Mouse (Mus musculus) embryonic facial prominence, embryonic 13.5 days (tissue): ENCODE results near the gene Cldn4. TPM values are rescaled to one million over a fixed set of nuclear protein-coding genes. Genes with fewer than 3 reads are reported as not detected.
"Not testable (repeated sequence)": the region's sequence is repeated elsewhere in the genome, so short reads cannot be mapped to it uniquely, and the experiment has no call there.

Experiments used
- ATAC-seq: fragments of 200-750 bp; cut with Nextera tagmentation; 2 replicates; pipeline ENCODE4 v1.8.0; 2017; ENCODE audit warnings: low read depth; ENCODE audit not compliant: insufficient number of reproducible peaks, insufficient read depth, low FRiP score, low TSS enrichment
- H3K27ac ChIP-seq: fragments of 300-500 bp; sonication (generic); 2 replicates; pipeline ENCODE4 v1.5.1; 2015; ENCODE audit warnings: moderate library complexity, mild to moderate bottlenecking, inconsistent platforms
- H3K27me3 ChIP-seq: fragments of 300-500 bp; sonication (generic); 2 replicates; pipeline ENCODE4 v1.6.1; 2015; ENCODE audit warnings: mild to moderate bottlenecking, inconsistent platforms
- H3K36me3 ChIP-seq: fragments of 300-500 bp; sonication (generic); 2 replicates; pipeline ENCODE4 v1.6.1; 2015; ENCODE audit warnings: mild to moderate bottlenecking, inconsistent platforms
- H3K4me1 ChIP-seq: fragments of 300-500 bp; sonication (generic); 2 replicates; pipeline ENCODE4 v1.6.1; 2015; ENCODE audit warnings: inconsistent platforms
- H3K4me2 ChIP-seq: fragments of 300-500 bp; sonication (generic); 2 replicates; pipeline ENCODE4 v1.6.1; 2015; ENCODE audit warnings: moderate library complexity, mild to moderate bottlenecking, inconsistent platforms
- H3K4me3 ChIP-seq: fragments of 300-500 bp; sonication (generic); 2 replicates; pipeline ENCODE4 v1.5.1; 2015; ENCODE audit warnings: mild to moderate bottlenecking, inconsistent platforms
- H3K9ac ChIP-seq: fragments of 300-500 bp; sonication (generic); 2 replicates; pipeline ENCODE4 v1.6.1; 2015; ENCODE audit warnings: mild to moderate bottlenecking, inconsistent platforms
- H3K9me3 ChIP-seq: fragments of 300-500 bp; sonication (generic); 2 replicates; pipeline ENCODE4 v1.6.1; 2016; ENCODE audit warnings: inconsistent platforms
- WGBS: fragments of 180-500 bp; shearing (Covaris S2); methylation state at CpG from one replicate; pipeline ENCODE4 v1.1.7; 2015; ENCODE audit warnings: mixed read lengths; 5-methylcytosine and 5-hydroxymethylcytosine counted together
- polyA plus RNA-seq: library from polyadenylated mRNA; unstranded; fragments of >200 nt; fragmentation: Nextera tagmentation; extraction: Ambion mirVana; gene quantifications from 2 replicates; pipeline ENCODE4 v1.2.1, GENCODE M21; 2015

Gene Cldn4
- polyA plus RNA-seq, 1 experiment from 2014 or later = 22.9 TPM

DNA sequence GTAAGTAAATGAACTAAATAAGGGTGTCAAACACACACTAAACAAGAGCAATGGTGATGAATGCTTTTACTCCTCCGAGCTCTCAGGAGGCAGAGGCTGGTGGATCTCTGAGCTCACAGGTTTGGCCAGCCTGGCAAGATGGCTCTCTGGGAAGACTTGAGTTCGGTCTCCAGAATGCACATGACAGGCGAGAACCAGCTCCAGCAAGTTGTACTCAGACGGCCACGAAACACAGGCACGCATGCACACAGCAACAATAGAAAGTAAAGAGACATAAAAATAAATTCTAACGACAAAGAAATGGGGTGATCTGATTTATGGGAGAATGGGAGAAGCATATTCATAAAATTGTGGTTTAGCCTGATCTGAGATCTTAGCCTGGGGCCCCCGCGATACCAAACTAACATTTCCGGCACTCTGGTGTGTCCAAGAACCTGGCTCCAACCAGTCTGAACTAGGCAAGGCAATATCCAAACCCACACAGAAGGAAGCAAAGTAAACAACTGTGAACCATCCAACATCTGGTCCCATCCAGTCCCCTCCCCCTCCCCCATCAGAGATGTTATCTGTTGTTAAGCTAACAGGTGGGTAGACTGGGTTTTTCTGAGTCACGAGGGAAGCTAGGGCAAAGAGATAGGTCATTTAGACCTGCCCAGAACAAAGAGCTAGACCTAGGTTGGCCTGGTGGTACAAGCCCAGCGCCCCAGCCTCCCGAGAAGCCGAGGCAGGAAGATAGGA lies 5.1 kb downstream of the Cldn4 start:
- H3K36me3 ChIP-seq = no peaks in the 10 kb centered on the region
- H3K9me3 ChIP-seq = no peaks in the 10 kb centered on the region
- H3K4me3 ChIP-seq = no peak overlapping the region
- 72% methylated on average over 14 of the region's 14 CpGs for WGBS
- peaks cover 31% of the 10 kb centered on the region for H3K27me3 ChIP-seq
- no peak overlapping the region for H3K9ac ChIP-seq
- H3K27ac ChIP-seq = peak overlapping the region; percentile 5; the same call in 1 of the 2 replicates
- no peak for ATAC-seq
- no peak overlapping the region for H3K4me2 ChIP-seq
- peaks cover 12% of the 10 kb centered on the region for H3K4me1 ChIP-seq

DNA sequence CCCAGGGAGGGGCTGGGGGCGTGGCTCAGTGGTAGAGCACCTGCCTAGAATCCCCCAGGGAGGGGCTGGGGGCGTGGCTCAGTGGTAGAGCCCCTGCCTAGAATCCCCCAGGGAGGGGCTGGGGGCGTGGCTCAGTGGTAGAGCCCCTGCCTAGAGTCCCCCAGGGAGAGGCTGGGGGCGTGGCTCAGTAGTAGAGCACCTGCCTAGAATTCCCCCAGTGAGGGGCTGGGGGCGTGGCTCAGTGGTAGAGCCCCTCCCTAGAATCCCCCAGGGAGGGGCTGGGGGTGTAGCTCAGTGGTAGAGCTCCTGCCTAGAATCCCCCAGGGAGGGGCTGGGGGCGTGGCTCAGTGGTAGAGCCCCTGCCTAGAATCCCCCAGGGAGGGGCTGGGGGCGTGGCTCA lies 7.2 kb downstream of the Cldn4 start:
- not testable (repeated sequence) for H3K4me1 ChIP-seq, H3K9me3 ChIP-seq, H3K4me2 ChIP-seq, H3K4me3 ChIP-seq, ATAC-seq, H3K27ac ChIP-seq, H3K9ac ChIP-seq
- Histone ChIP-seq H3K27me3 (peaks cover 10% of the 10 kb centered on the region), H3K36me3 (peaks cover 16% of the 10 kb centered on the region; the same call in 1 of the 2 replicates)
- 83% methylated on average over 2 of the region's 7 CpGs for WGBS

DNA sequence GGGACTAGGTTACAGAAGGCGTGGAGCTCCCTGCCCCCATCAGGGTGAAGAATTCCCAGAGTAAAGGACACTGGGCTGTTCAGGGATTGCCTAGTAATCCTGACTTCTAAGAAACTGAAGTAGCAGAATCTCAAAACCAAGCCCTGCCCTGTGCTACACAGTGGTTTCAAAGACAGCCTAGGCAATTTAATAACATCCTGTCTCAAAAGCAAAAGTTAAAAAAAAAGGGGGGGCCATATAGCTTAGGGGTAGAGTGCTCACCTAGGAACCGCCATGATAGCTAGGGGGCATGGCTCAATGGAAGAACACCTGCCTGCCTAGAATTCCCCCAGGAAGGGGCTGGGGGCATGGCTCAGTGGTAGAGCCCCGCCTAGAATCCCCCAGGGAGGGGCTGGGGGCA lies 7.7 kb downstream of the Cldn4 start:
- no peak overlapping the region for H3K9ac ChIP-seq
- 60% methylated on average over 3 of the region's 3 CpGs for WGBS
- no peak overlapping the region for H3K4me2 ChIP-seq
- peaks cover 4% of the 10 kb centered on the region; the same call in 1 of the 2 replicates for H3K4me1 ChIP-seq
- no peak overlapping the region for H3K4me3 ChIP-seq
- no peaks in the 10 kb centered on the region for H3K9me3 ChIP-seq
- H3K27ac ChIP-seq = no peak overlapping the region
- H3K27me3 ChIP-seq = peaks cover 5% of the 10 kb centered on the region
- ATAC-seq = no peak
- peaks cover 20% of the 10 kb centered on the region for H3K36me3 ChIP-seq

DNA sequence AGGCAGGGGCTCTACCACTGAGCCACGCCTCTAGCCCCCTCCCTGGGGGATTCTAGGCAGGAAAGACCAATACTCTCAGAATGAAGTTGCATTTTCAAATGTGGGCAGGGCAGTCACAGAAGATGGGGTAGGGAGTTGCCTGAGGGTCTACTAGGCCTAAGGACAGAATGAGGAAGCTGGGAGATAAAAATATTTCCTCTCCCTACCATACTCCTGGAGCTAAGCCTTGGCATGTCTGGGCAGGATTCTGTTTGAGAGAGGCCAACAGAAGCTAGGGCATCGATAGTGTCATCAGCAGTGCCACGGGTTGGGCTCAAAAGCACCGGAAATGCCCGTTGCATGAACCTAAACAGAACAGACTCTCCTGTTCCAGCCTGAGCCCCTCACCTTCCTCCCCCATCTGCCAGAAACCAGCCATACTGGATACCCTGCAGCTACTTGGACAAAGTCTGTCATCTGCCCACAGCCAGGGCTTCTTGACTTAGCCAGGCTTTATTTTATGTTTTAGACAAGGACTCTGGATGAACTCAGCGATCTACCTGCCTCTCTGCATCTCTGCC lies 10.0 kb downstream of the Cldn4 start:
- Histone ChIP-seq H3K4me1 (peaks cover 8% of the 10 kb centered on the region; the same call in 1 of the 2 replicates), H3K9me3 (no peaks in the 10 kb centered on the region)
- no peak for ATAC-seq

DNA sequence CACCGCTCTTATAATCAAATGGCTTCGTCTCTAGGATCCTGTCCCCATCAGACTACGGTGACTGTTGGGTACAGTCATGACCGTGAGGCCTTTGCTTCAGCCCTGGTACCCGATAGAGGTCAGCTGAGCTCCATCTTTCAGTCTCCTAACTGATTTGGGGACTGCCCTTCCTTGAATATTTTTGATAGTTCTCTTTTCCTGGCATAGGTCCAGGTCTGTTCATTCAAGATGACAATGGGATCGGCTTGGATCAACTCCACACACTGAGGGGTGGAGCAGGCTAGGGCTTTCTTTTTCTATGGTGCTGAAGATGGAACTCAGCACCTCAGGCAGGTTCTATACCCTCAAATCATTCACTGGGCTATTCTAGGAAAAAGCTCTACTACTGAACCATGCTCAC lies 10.7 kb downstream of the Cldn4 start:
- no peak overlapping the region for H3K4me3 ChIP-seq
- no peak overlapping the region for H3K9ac ChIP-seq
- WGBS = 89% methylated on average over 6 of the region's 6 CpGs
- H3K27ac ChIP-seq = no peak overlapping the region
- no peak for ATAC-seq
- H3K9me3 ChIP-seq = no peaks in the 10 kb centered on the region
- peaks cover 27% of the 10 kb centered on the region for H3K36me3 ChIP-seq
- H3K27me3 ChIP-seq = no peaks in the 10 kb centered on the region
- H3K4me1 ChIP-seq = peaks cover 5% of the 10 kb centered on the region; the same call in 1 of the 2 replicates
- H3K4me2 ChIP-seq = no peak overlapping the region

More for the DNA sequence above, 10.0 kb downstream of the Cldn4 start:
- no peak overlapping the region for H3K4me3 ChIP-seq
- no peaks in the 10 kb centered on the region for H3K27me3 ChIP-seq
- no peak overlapping the region for H3K27ac ChIP-seq
- no peak overlapping the region for H3K9ac ChIP-seq
- 79% methylated on average over 6 of the region's 6 CpGs for WGBS
- peaks cover 27% of the 10 kb centered on the region for H3K36me3 ChIP-seq
- H3K4me2 ChIP-seq = no peak overlapping the region

DNA sequence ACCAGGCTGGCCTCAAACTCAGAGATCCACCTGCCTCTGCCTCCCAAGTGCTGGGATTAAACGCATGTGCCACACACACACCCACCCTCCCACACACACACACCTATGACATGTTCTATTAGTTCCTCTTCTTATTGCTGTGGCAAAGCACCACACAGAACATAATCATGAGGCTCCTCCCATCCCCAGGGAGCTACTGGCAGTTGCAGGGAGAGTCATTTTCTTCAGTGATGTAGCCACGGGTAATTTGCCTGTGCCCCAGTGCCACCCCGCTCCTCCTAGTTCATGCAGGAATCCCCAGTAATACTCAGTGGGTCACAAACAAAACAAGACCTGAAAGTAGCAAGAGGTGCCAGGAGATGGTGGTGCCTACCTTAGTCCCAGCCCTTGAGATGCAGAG lies 12.1 kb downstream of the Cldn4 start:
- Histone ChIP-seq H3K4me1 (peaks cover 5% of the 10 kb centered on the region; the same call in 1 of the 2 replicates), H3K36me3 (peaks cover 27% of the 10 kb centered on the region), H3K9ac (no peak overlapping the region), H3K4me2 (no peak overlapping the region), H3K27me3 (no peaks in the 10 kb centered on the region), H3K4me3 (no peak overlapping the region), H3K9me3 (no peaks in the 10 kb centered on the region), H3K27ac (no peak overlapping the region)
- no peak for ATAC-seq
- WGBS = 91% methylated on average over 3 of the region's 3 CpGs

DNA sequence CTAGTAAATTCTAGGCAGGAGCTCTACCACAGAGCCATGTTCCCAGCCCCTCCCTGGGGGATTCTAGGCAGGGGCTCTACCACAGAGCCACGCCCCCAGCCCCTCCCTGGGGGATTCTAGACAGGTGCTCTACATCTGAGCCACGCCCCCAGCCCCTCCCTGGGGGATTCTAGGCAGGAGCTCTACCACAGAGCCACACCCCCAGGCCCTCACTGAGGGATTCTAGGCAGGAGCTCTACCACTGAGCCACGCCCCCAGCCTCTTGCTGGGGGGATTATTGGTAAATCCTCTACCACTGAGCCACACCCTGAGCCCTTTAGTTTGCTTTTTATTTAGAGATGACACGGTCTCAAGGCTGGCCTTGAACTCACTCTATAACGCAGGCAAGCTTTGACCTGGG lies 13.0 kb downstream of the Cldn4 start:
- H3K9me3 ChIP-seq, ATAC-seq, H3K27ac ChIP-seq, H3K4me2 ChIP-seq, H3K4me3 ChIP-seq, H3K27me3 ChIP-seq, H3K4me1 ChIP-seq, H3K9ac ChIP-seq: not testable (repeated sequence)
- peaks cover 27% of the 10 kb centered on the region for H3K36me3 ChIP-seq
- WGBS = 90% methylated on average over 5 of the region's 5 CpGs

DNA sequence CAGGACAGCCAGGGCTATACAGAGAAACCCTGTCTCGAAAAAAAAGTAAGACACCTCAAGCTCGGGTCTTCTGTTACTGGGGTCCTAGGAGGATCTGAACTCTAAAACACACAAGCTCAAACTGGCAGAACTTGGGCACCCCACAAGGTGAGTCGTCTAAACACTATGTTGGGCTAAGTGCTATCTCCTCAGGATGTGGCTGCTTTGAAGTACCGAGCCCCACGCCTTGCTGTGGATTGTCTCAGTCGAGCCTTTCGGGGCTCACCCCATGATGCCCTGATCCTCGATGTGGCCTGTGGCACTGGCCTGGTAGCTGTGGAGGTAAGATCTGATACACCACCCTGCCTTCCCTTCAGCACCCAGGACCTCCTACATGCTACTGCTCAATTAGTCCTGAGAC lies 13.5 kb downstream of the Cldn4 start:
- no peak for ATAC-seq
- WGBS = 92% methylated on average over 8 of the region's 8 CpGs
- no peaks in the 10 kb centered on the region for H3K9me3 ChIP-seq

DNA sequence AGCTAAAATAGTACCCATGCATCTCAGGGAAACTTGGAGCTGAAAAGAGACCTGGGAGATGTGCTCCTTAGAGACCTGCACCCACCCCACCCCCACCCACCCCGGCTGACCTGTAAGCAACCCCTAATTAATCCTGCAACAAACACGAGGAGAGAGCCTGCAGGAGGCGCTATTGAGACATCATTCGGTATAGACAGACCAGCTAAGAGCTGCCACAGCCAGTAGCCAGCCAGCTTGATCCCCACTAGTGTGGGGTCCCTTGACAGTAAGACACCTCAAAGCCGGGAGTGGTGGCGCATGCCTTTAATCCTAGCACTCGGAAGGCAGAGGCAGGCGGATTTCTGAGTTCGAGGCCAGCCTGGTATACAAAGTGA lies 13.8 kb downstream of the Cldn4 start:
- ATAC-seq = no peak
- WGBS = 43% methylated on average over 9 of the region's 9 CpGs
- no peaks in the 10 kb centered on the region for H3K27me3 ChIP-seq
- H3K36me3 ChIP-seq = peaks cover 27% of the 10 kb centered on the region
- H3K4me2 ChIP-seq = peak overlapping the region; percentile 93
- peak overlapping the region; percentile 75 for H3K4me3 ChIP-seq
- no peak overlapping the region for H3K27ac ChIP-seq
- peak overlapping the region; percentile 87 for H3K9ac ChIP-seq
- peaks cover 5% of the 10 kb centered on the region; the same call in 1 of the 2 replicates for H3K4me1 ChIP-seq
- no peaks in the 10 kb centered on the region for H3K9me3 ChIP-seq

More for the DNA sequence above, 13.5 kb downstream of the Cldn4 start:
- Histone ChIP-seq H3K9ac (no peak overlapping the region), H3K4me2 (peak overlapping the region; percentile 93), H3K4me1 (peaks cover 5% of the 10 kb centered on the region; the same call in 1 of the 2 replicates), H3K36me3 (peaks cover 27% of the 10 kb centered on the region), H3K4me3 (no peak overlapping the region), H3K27ac (no peak overlapping the region; the same call in 1 of the 2 replicates), H3K27me3 (no peaks in the 10 kb centered on the region)

DNA sequence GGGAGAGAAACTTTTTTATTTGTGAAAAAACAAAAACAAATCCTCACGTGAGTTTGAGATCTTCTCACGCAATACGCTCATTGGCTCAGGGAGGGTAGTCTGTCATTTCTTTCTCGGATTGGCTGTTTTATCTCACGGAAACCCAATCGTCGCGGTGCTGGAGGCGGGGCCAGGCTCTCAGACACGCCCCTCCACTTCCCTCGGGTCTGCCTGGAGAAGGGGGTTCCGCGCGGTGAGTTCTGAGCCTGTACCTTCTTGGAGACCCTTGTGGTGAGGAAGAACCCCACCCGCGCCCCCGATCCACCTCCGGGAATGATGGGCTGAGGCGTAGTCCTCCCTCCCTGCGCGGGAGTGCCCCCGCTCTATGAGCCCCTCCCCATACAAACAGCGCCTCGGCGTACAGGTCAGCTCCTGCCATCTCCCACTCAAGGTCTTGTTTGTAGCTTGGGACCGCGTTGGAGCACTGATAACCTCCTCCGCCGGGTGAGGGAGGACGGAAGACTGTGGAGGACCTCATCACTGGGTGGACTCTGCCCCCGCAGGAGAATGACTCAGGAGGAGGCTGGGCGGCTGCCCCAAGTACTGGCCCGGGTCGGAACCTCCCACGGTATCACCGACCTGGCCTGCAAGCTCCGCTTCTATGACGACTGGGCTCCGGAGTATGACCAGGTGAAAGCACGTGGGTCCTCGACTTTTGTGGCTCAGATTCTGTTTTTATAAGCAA lies 14.4 kb downstream of the Cldn4 start, which contains the start of gene Mettl27:
Gene Mettl27 (plus strand): TSS at position 190 of the 724 bp plus-strand sequence.
- Histone ChIP-seq H3K4me2 (peak within 1 kb of the TSS; percentile 93), H3K4me1 (peaks cover 5% of the 10 kb centered on the region; the same call in 1 of the 2 replicates), H3K9ac (peak within 1 kb of the TSS; percentile 87), H3K9me3 (no peaks in the 10 kb centered on the region), H3K27me3 (no peaks in the 10 kb centered on the region), H3K27ac (peak within 1 kb of the TSS; percentile 73), H3K36me3 (peaks cover 27% of the 10 kb centered on the region), H3K4me3 (peak within 1 kb of the TSS; percentile 75)
- WGBS = under 1% methylated on average over 41 of the region's 41 CpGs
- peak; percentile 94 for ATAC-seq

DNA sequence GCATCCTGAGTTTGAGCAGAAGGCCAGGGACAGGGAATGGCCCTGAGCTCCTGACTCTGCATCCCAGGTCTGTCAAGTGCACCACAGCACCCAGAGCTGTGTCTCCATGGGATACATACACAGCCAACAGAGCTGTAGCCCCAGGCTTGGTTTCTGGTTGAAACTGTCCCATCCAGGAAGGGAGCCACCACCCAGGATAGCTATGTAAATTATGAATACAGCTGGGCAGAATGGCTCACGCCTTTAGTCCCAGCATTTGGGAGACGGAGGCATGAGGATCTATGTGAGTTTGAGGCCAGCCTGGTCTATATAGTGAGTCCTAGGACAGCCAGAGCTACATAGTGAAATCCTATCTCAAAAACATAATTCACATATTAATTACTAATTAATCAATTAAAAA lies 16.7 kb downstream of the Cldn4 start:
- 95% methylated on average over 2 of the region's 2 CpGs for WGBS
- peaks cover 15% of the 10 kb centered on the region for H3K36me3 ChIP-seq
- H3K9ac ChIP-seq = no peak overlapping the region
- no peak overlapping the region for H3K27ac ChIP-seq
- no peak overlapping the region for H3K4me2 ChIP-seq
- no peak overlapping the region for H3K4me3 ChIP-seq
- ATAC-seq = no peak
- no peaks in the 10 kb centered on the region for H3K9me3 ChIP-seq
- H3K27me3 ChIP-seq = no peaks in the 10 kb centered on the region
- peaks cover 5% of the 10 kb centered on the region; the same call in 1 of the 2 replicates for H3K4me1 ChIP-seq
